Comparison of ENCODE assay signal across 18 mouse cellular contexts in the genomic region with DNA sequence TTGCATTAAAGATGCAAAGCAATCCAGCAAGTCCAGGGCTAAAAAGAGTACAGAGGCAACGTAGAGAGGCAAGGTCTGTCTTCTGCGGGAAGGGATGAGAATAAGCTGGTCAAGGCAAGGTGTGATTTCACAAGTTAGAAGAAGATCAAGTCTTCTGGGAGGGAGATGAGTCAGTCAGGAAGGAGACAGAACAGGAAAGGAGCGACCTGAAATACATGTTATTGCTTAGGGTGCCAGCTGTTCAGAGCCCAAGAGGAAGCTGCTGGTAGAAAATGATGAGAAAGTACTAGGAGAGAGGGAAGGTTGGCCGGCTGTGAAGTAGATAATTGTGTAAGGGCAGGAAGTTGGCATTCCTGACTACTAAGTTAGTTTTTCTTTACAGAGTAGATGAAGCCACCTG.
"Had no signal": no experiment of that assay in that cellular context is flagged by ENCODE, and none has a peak within 500 bp of the region (broad histone marks: within the 10 kb centered on the region; RNA-seq: fewer than 3 reads in every experiment).

No protein-coding gene starts in this region.

- ATAC-seq: midbrain, embryonic 16.5 days had no signal

- H3K27ac ChIP-seq: midbrain, embryonic 10.5 days; midbrain, embryonic 12.5 days; neural tube, embryonic 13.5 days; neural tube, embryonic 15.5 days had no signal

- H3K4me3 ChIP-seq: midbrain, embryonic 10.5 days; midbrain, embryonic 12.5 days; myocyte; neural tube, embryonic 13.5 days; neural tube, embryonic 15.5 days had no signal

- DNase-seq: lung, adult 18-20 months; lung, embryonic 14.5 days; lung, postnatal 10 days; lung, postnatal 4 days; midbrain, embryonic 14.5 days; retina, postnatal 1 day; right cerebral cortex, postnatal 14 days; right cerebral cortex, postnatal 4 days; spleen, adult 18-20 months; thymus, adult 18-20 months; thymus, postnatal 14 days; thymus, postnatal 36 days had no signal
